Mouse (Mus musculus) megakaryocyte, embryonic 14.5 days (primary cell): ENCODE results near the gene Abtb2.

Source experiments
- FLI1 ChIP-seq: IDR thresholded peaks from 2 replicates; pipeline ENCODE4 v1.6.1; 2012; ENCODE audit warnings: low read length, inconsistent platforms, mixed read lengths
- GATA1 ChIP-seq: IDR thresholded peaks from 3 replicates; pipeline ENCODE4 v1.6.1; 2012; ENCODE audit warnings: mixed read lengths, low read length, inconsistent platforms, borderline replicate concordance

GRCm38 (mm10) chr2:103707056-103707776 lies 141.1 kb downstream of the Abtb2 start:
- no peak for TF ChIP-seq GATA1
- TF ChIP-seq FLI1, result no peak
